Mouse (Mus musculus): Measurements from ENCODE around the gene Xlr5a.
"Not testable (repeated sequence)": the region's sequence is repeated elsewhere in the genome, so short reads cannot be mapped to it uniquely, and the experiment has no call there.

- TF ChIP-seq FLI1 (IDR thresholded peaks at IDR 0.05; ENCODE audit: low read length); GATA1 (IDR thresholded peaks at IDR 0.05; ENCODE audit: borderline replicate concordance, low read length): not testable (repeated sequence)
Observed at GRCm38 (mm10) chrX:73149350-73149749, 143.4 kb downstream of the Xlr5a start, which contains the start of gene DXBay18.

All from megakaryocyte, embryonic 14.5 days (primary cell).